Mouse (Mus musculus) hindbrain, embryonic 12.5 days (tissue): ENCODE data around the gene Npat. TPM values are rescaled to one million over a fixed set of nuclear protein-coding genes. Genes with fewer than 3 reads are reported as not detected.

Source experiments
- polyA plus RNA-seq: library from polyadenylated mRNA; unstranded; fragments of >200 nt; fragmentation: Nextera tagmentation; extraction: Ambion mirVana; gene quantifications from 2 replicates; pipeline ENCODE4 v1.2.1, GENCODE M21; 2016

Npat gene
- polyA plus RNA-seq, 1 experiment from 2014 or later = 16.2 TPM

Other genes starting within 250 kb of the Npat start
- 0.49 and 0.76 TPM in 2 replicates for gene Exph5, start 235.4 kb upstream of the Npat start, polyA plus RNA-seq
- gene Kdelc2, start 153.0 kb upstream of the Npat start, polyA plus RNA-seq = 13.4 and 15.0 TPM in 2 replicates
- 0.49 and 0.77 TPM in 2 replicates for gene 4930550C14Rik, start 134.7 kb upstream of the Npat start, polyA plus RNA-seq
- 13.8 and 15.7 TPM in 2 replicates for gene Atm, start 307 bp upstream of the Npat start, polyA plus RNA-seq
- 82.6 and 103 TPM in 2 replicates for gene Acat1, start 73.3 kb downstream of the Npat start, polyA plus RNA-seq
- 49.1 and 49.8 TPM in 2 replicates for gene Cul5, start 133.0 kb downstream of the Npat start, polyA plus RNA-seq
- gene Rab39, start 169.2 kb downstream of the Npat start, polyA plus RNA-seq = 3.1 and 3.2 TPM in 2 replicates
- 3.0 and 3.7 TPM in 2 replicates for gene Slc35f2, start 234.5 kb downstream of the Npat start, polyA plus RNA-seq